Mouse (Mus musculus) thymus, postnatal 10 days (tissue): Measurements from ENCODE around the gene Armcx1.
"Not testable (repeated sequence)": the region's sequence is repeated elsewhere in the genome, so short reads cannot be mapped to it uniquely, and the experiment has no call there.

ENCODE experiments used
- DNase-seq, 2 experiments: peaks; one replicate each; pipeline ENCODE4 v3.0.0; 2021; ENCODE audit warnings: low spot score in 2 of 2

Gene Armcx1

DNA sequence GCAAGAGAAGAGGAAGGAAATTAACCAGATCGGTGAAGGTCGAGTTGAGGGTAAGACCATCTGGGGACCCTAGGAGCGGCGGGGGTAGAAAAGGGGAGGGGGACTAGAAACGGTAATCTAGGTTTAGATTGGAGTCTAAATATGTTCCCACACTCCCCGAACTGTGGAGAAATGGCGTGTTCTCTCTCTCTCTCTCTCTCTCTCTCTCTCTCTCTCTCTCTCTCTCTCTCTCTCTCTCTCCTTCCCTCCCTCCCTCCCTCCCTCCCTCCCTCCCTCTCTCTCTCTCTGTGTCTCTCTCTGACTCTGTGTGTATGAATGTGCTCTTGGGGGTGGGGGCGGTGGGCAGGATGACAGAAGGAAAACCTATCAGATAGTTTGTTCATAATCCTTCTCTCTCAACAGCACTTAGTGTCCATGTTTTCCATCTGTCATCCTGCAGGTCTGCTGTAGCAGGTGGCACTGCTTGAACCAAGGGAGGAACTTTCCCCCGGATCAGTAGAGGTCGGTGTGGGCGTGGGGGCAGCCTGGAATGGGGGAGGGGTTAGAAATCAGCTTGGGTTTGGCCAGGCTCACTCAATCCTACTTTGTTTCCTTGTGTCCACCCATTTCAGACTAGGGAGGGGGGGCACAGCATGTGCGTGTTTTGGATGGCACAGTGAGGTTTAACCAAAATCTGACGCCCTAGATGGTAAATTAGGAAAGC lies 39.7 kb downstream of the Armcx1 start:
- no peak for DNase-seq

DNA sequence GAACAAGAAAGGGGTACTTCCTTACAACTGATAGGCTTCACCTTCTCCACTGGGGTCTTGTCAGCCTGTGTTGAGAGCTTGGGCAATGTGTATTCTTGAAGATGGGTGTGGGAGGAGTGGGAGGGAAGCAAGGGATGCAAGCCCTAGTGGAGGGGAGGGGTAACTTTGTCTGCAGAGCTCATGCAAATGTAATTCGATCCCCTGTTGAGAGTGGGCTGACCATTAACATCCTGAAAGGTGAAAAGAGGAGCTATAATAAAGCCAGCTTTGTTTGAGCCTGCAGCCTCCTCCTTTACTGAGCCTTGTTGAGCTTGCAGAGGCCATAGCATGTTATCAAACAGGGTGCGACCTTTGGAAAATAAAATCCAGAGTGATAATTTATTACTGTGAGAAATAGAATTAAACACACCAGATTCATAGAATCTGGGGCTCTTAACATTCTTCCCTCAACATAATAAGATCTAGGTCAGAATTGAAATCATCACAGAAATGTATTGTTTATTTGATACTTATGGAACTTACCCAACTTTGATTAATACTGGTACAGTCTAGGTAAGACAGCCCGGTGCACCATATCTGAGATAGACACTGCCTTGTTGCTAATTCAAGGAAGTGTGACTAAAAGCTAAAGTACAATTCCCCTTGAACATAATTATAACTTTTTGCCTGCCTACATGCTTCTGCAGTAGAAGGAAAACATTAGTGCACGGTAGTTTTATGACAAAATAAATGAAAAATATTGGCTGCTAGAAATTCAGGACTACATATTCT lies 45.9 kb downstream of the Armcx1 start:
- not testable (repeated sequence) for DNase-seq
